8 mouse cellular contexts compared by ENCODE assay signal in genomic region chr9:118477281-118477931, GRCm38 (mm10). TPM values are rescaled to one million over a fixed set of nuclear protein-coding genes. Genes with fewer than 3 reads are reported as not detected.
DNase-seq lines count a peak whose midpoint lies in the region; ATAC-seq and TF ChIP-seq lines count a peak whose summit lies in the region.

No protein-coding gene starts in this region.

- H3K4me2 ChIP-seq in hindbrain, embryonic 13.5 days = peak overlapping the region; percentile 53
- peak overlapping the region; percentile 39 for H3K4me2 ChIP-seq in midbrain, embryonic 12.5 days (replicated peaks)

- no peak for TF ChIP-seq CTCF in left cerebral cortex, adult 2 months (IDR thresholded peaks at IDR 0.05)

- H3K27me3 ChIP-seq in hindbrain, embryonic 13.5 days = peaks cover 92% of the 10 kb centered on the region
- peaks cover 87% of the 10 kb centered on the region for H3K27me3 ChIP-seq in midbrain, embryonic 12.5 days

- H3K4me1 ChIP-seq in hindbrain, embryonic 13.5 days (replicated peaks) = peaks cover 33% of the 10 kb centered on the region
- peaks cover 27% of the 10 kb centered on the region for H3K4me1 ChIP-seq in midbrain, embryonic 12.5 days

- no peak overlapping the region for H3K27ac ChIP-seq in left cerebral cortex, adult 2 months
- H3K27ac ChIP-seq in hindbrain, embryonic 13.5 days = no peak overlapping the region
- no peak overlapping the region for H3K27ac ChIP-seq in midbrain, embryonic 12.5 days (replicated peaks)

- H3K9me3 ChIP-seq in hindbrain, embryonic 13.5 days = no peaks in the 10 kb centered on the region
- no peaks in the 10 kb centered on the region for H3K9me3 ChIP-seq in midbrain, embryonic 12.5 days

- DNase-seq in left cerebral cortex, adult 2 months (ENCODE audit: extremely low spot score in 1 of 2, low spot score in 2 of 2) = no peak
- no peak for DNase-seq in left cerebral cortex, adult 8-10 months (ENCODE audit: low spot score in 2 of 2)
- peak; percentile 52 for DNase-seq in embryo, embryonic 9.5 days (ENCODE audit: extremely low spot score)
- no peak for DNase-seq in ovary, postnatal 14 days (ENCODE audit: low spot score)
- DNase-seq in B cell, adult 2 months = no peak
- no peak for DNase-seq in urinary bladder, adult 2 months (ENCODE audit: low spot score)

- no peak; the same call in 1 of the 2 replicates for ATAC-seq in hindbrain, embryonic 13.5 days (ENCODE audit: low FRiP score)
- ATAC-seq in midbrain, embryonic 12.5 days (ENCODE audit: low FRiP score, low read depth) = peak; percentile 23; the same call in 1 of the 2 replicates

- WGBS in hindbrain, embryonic 13.5 days = under 1% methylated on average over 31 of the region's 31 CpGs
- WGBS in midbrain, embryonic 12.5 days = 2% methylated on average over 31 of the region's 31 CpGs

- H3K4me3 ChIP-seq in left cerebral cortex, adult 2 months = peak overlapping the region; percentile 11; the same call in 1 of the 2 replicates
- peak overlapping the region; percentile 18 for H3K4me3 ChIP-seq in hindbrain, embryonic 13.5 days
- peak overlapping the region; percentile 24 for H3K4me3 ChIP-seq in midbrain, embryonic 12.5 days

- H3K9ac ChIP-seq in hindbrain, embryonic 13.5 days = no peak overlapping the region
- H3K9ac ChIP-seq in midbrain, embryonic 12.5 days (replicated peaks) = no peak overlapping the region

- intact Hi-C loops in left cerebral cortex, adult 2 months (cut with DNase I) = no loop called here

- H3K36me3 ChIP-seq in hindbrain, embryonic 13.5 days = no peaks in the 10 kb centered on the region
- no peaks in the 10 kb centered on the region for H3K36me3 ChIP-seq in midbrain, embryonic 12.5 days

RNA-seq across cellular contexts. Expression of gene Eomes, which starts 0.6 kb away (rescaled TPM):
- under 1 TPM in 1 of 2 experiments, not detected in 1; 0.16 TPM for total RNA-seq in left cerebral cortex, adult 2 months (2021)
- 1 to 10 TPM in 1 of 4 experiments, under 1 TPM in 3; 0.18 to 1.0 (median 0.32) TPM for total RNA-seq in left cerebral cortex, adult 8-10 months (2022)
- polyA plus RNA-seq in hindbrain, embryonic 13.5 days (2015; fragmentation: Nextera tagmentation; extraction: Ambion mirVana) = 0.43 and 0.65 TPM in 2 replicates
- polyA plus RNA-seq in midbrain, embryonic 12.5 days (2016; fragmentation: Nextera tagmentation; extraction: Ambion mirVana) = 0.85 and 2.9 TPM in 2 replicates
- polyA plus RNA-seq in urinary bladder, adult 2 months (2012; rRNA removed) = 0.12 and 0.27 TPM in 2 replicates

RNA-seq across cellular contexts. Expression of gene Golga4, which starts 28.7 kb away (rescaled TPM):
- total RNA-seq in left cerebral cortex, adult 2 months (2021) = 100 to 1,000 TPM; 108 to 110 TPM
- total RNA-seq in left cerebral cortex, adult 8-10 months (2022) = 100 to 1,000 TPM in 2 of 4 experiments, 10 to 100 TPM in 2; 97.1 to 109 (median 99.4) TPM
- 47.9 and 49.5 TPM in 2 replicates for polyA plus RNA-seq in hindbrain, embryonic 13.5 days (2015; fragmentation: Nextera tagmentation; extraction: Ambion mirVana)
- polyA plus RNA-seq in midbrain, embryonic 12.5 days (2016; fragmentation: Nextera tagmentation; extraction: Ambion mirVana) = 69.3 and 70.9 TPM in 2 replicates
- 36.9 and 50.0 TPM in 2 replicates for polyA plus RNA-seq in urinary bladder, adult 2 months (2012; rRNA removed)
